Mouse (Mus musculus) urinary bladder, postnatal 25 days (tissue): ENCODE data around the gene Nmrk2.

ENCODE experiments used
- DNase-seq: peaks from one replicate; pipeline ENCODE4 v3.0.0; 2022; ENCODE audit warnings: low spot score

Nmrk2 gene

GRCm38 (mm10) chr10:81162318-81162652 is 39.6 kb downstream of the Nmrk2 start:
- DNase-seq, result no peak

- no peak for DNase-seq
These were observed 40.1 kb downstream of the Nmrk2 start for GRCm38 (mm10) chr10:81161602-81162317.

- no peak for DNase-seq
These were observed 47.1 kb downstream of the Nmrk2 start for GRCm38 (mm10) chr10:81154736-81155135.

GRCm38 (mm10) chr10:81154313-81154712 is 47.5 kb downstream of the Nmrk2 start:
- DNase-seq, result no peak

- DNase-seq, result no peak
These were observed 49.2 kb downstream of the Nmrk2 start for GRCm38 (mm10) chr10:81152609-81153008.

- no peak for DNase-seq
These were observed 50.6 kb downstream of the Nmrk2 start for GRCm38 (mm10) chr10:81151261-81151660.
